Mouse (Mus musculus) spleen, adult 18-20 months (tissue): ENCODE data around the gene Babam1.

Experiments
- DNase-seq, 2 experiments: peaks; one replicate each; pipeline ENCODE4 v3.0.0; 2022; ENCODE audit warnings: mixed read lengths in 2 of 2

The Babam1 gene

GRCm38 (mm10) chr8:71396639-71397305 lies at the start of gene Babam1:
Gene Babam1 (plus strand): TSS chr8:71396861.
- DNase-seq = peak; percentile 81

GRCm38 (mm10) chr8:71351117-71351516 lies 45.5 kb upstream of the Babam1 start:
- no peak for DNase-seq

- DNase-seq = no peak
Measured at GRCm38 (mm10) chr8:71351520-71351919, 45.1 kb upstream of the Babam1 start.

GRCm38 (mm10) chr8:71358026-71358425 lies 38.6 kb upstream of the Babam1 start:
- no peak for DNase-seq

- peak; percentile 87 to 89 for DNase-seq
Measured at GRCm38 (mm10) chr8:71366771-71367528, 29.7 kb upstream of the Babam1 start, which contains the start of gene Use1. Gene Use1 (plus strand): TSS chr8:71366848.

GRCm38 (mm10) chr8:71367529-71368176 lies 29.0 kb upstream of the Babam1 start:
- no peak for DNase-seq

- DNase-seq = no peak
Measured at GRCm38 (mm10) chr8:71368366-71368765, 28.3 kb upstream of the Babam1 start.

- DNase-seq = no peak
Measured at GRCm38 (mm10) chr8:71369040-71369718, 27.5 kb upstream of the Babam1 start.

GRCm38 (mm10) chr8:71370711-71371235 lies 25.9 kb upstream of the Babam1 start:
- DNase-seq = no peak

GRCm38 (mm10) chr8:71371236-71371848 lies 25.3 kb upstream of the Babam1 start, which contains the start of gene Ocel1:
Gene Ocel1 (plus strand): TSS chr8:71371298.
- DNase-seq = peak; percentile 97

GRCm38 (mm10) chr8:71372427-71372826 lies 24.2 kb upstream of the Babam1 start:
- DNase-seq = no peak

- DNase-seq = no peak
Measured at GRCm38 (mm10) chr8:71373000-71373399, 23.7 kb upstream of the Babam1 start.

GRCm38 (mm10) chr8:71374616-71375206 lies 21.9 kb upstream of the Babam1 start:
- DNase-seq = no peak

GRCm38 (mm10) chr8:71375581-71376422 lies 20.9 kb upstream of the Babam1 start:
- peak; percentile 59 to 66 for DNase-seq

GRCm38 (mm10) chr8:71376423-71377030 lies 20.1 kb upstream of the Babam1 start:
- no peak for DNase-seq

GRCm38 (mm10) chr8:71379008-71379407 lies 17.7 kb upstream of the Babam1 start:
- DNase-seq = no peak

- no peak for DNase-seq
Measured at GRCm38 (mm10) chr8:71379512-71380075, 17.1 kb upstream of the Babam1 start.

GRCm38 (mm10) chr8:71380178-71381171 lies 16.2 kb upstream of the Babam1 start:
- DNase-seq = no peak
